In the genomic region with DNA sequence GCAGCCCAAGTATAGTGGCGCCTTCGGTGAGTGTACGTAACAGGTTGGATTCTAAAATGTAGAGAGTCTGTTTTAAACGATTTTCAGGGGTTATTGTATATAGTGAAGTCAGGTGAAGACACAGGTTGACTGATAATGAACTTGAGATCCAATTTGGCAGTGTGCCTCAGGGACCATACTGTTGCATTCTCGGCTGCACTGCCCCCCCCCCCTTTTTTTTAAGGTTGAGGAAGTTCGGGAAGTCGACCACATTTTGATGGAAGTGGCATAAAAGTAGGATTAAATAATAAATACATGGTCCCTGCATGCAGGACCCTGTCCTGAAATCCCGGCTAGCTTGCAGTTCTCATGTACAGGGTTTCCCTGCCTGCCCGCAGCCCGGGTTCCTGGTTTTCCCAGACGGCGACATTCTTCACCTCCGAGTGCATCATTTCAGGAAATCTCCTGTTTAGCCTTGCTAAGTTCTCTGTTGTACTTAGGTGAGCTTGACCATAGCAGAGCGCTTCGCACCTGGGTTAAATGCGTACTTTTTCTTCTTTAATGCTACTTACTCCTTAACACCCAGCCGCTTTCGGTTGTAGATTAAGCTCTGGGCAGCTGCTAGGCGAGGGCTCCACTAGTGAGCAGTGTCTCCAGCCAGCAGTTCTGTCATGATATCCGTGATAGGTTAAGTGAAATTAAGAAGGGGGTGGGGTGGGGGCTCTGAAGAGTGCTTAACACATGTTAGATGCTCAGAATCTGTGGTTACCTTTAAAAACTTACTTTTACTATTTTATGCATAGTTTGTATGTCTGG, we compare ENCODE assay signal across 1 mouse cellular context.
TF ChIP-seq lines count a peak whose summit lies in the region.

No protein-coding gene starts in this region.

TF ChIP-seq in MEL, 35 proteins besides CTCF, POLR2A, EP300 and RAD21:
- TF ChIP-seq MAX (IDR thresholded peaks at IDR 0.05; ENCODE audit: low read length): 0 out of 2 replicates have a peak, but pooled peaks have one; percentile 29
- TF ChIP-seq ZC3H11A (IDR thresholded peaks at IDR 0.05; ENCODE audit: low read depth, low read length): no peak
- 0 out of 2 replicates have a peak, but pooled peaks have one; percentile 26 for TF ChIP-seq ZNF384 (IDR thresholded peaks at IDR 0.05; ENCODE audit: low read depth, low read length)
